ENCODE assay signal across 11 mouse cellular contexts in the genomic region with DNA sequence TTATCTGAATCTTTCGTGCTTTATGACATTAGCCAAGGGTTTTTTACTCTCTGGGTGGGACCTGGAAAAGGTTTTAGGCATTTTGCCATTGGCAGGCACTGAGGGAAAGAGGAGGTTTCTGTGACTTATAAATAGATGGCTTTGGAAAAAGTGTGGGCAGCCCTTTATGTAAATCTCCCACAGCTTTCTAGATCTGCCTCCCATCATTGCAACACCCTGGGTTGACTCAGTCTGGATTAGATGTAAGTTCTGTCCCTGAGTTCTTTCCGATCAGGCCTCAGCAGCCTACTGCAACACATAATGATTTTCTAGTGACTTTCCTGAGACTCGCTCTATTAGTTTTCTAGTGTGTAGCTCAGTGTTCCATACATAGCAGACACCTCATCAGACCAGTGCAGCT. TPM values are rescaled to one million over a fixed set of nuclear protein-coding genes. Genes with fewer than 3 reads are reported as not detected.
DNase-seq lines count a peak whose midpoint lies in the region.
"Had no signal": no experiment of that assay in that cellular context is flagged by ENCODE, and none has a peak within 500 bp of the region (broad histone marks: within the 10 kb centered on the region; RNA-seq: fewer than 3 reads in every experiment).

No protein-coding gene starts in this region.

- DNase-seq in adrenal gland, adult 2 months = peak; percentile 11
- DNase-seq in adrenal gland, postnatal 25 days = no peak
- DNase-seq in layer of hippocampus, adult 11-12 months (ENCODE audit: low spot score) = peak; percentile 28
- no peak for DNase-seq in layer of hippocampus, adult 9-10 months (ENCODE audit: low spot score)
- peak; percentile 39 for DNase-seq in urinary bladder, postnatal 14 days (ENCODE audit: low spot score)
- DNase-seq in urinary bladder, postnatal 25 days (ENCODE audit: low spot score) = no peak
- DNase-seq in telencephalon, adult 2 months (ENCODE audit: low read depth, low spot score) = peak; percentile 85
- no peak for DNase-seq in cerebellum, postnatal 4 days (ENCODE audit: low spot score in 2 of 2)
- DNase-seq: adrenal gland, postnatal 14 days; cerebellum, adult 11 months; right cerebral cortex, postnatal 25 days had no signal

RNA-seq across cellular contexts. Expression of a gene that starts 16.1 kb away (rescaled TPM):
- total RNA-seq in adrenal gland, adult 2 months (2021) = 10 to 100 TPM; 31.8 to 43.8 TPM
- 9.4 and 10.1 TPM in 2 replicates for polyA plus RNA-seq in adrenal gland, adult 2 months (2012; rRNA removed)
- 31.8 and 32.4 TPM in 2 replicates for total RNA-seq in adrenal gland, postnatal 25 days (2021)

Comparison
In these comparisons a context has a peak if more than half of its experiments do, and no peak if none do; other contexts are left out.
1. DNase-seq: peak in adrenal gland, adult 2 months (single experiment), layer of hippocampus, adult 11-12 months (single experiment), urinary bladder, postnatal 14 days (single experiment) and telencephalon, adult 2 months (single experiment); none in adrenal gland, postnatal 25 days (single experiment), layer of hippocampus, adult 9-10 months (single experiment), urinary bladder, postnatal 25 days (single experiment) and cerebellum, postnatal 4 days (0 of 2).